ENCODE assay signal across 19 mouse cellular contexts in the genomic region with DNA sequence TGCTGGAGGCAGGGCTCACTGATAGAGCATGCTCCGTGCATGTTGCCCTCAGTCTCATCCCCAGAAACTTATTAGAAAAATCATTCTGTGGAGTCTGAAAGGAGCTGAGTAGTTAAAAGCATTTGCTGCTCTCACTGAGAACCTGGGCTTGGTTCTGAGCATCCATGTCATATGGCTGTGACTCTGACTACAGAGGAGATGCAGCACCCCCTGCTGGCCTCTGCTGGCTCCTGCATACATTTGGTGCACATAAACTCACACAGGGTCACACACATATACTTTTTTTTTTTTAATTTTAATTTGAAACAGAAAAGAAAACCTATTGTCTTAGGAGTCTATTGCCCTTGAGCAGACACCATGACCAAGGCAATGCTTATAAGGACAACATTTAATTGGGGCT. TPM values are rescaled to one million over a fixed set of nuclear protein-coding genes. Genes with fewer than 3 reads are reported as not detected.
A peak's percentile ranks its signal among the peaks of the same experiment; 100 is the strongest.
DNase-seq lines count a peak whose midpoint lies in the region; ATAC-seq and TF ChIP-seq lines count a peak whose summit lies in the region.
"Had no signal": no experiment of that assay in that cellular context is flagged by ENCODE, and none has a peak within 500 bp of the region (broad histone marks: within the 10 kb centered on the region; RNA-seq: fewer than 3 reads in every experiment).

No protein-coding gene starts in this region.

- no peaks in the 10 kb centered on the region for H3K36me3 ChIP-seq in liver, embryonic 14.5 days (replicated peaks; ENCODE audit: control insufficient read depth, insufficient read depth, low read depth)
- no peaks in the 10 kb centered on the region for H3K36me3 ChIP-seq in liver, embryonic 12.5 days
- H3K36me3 ChIP-seq: embryonic facial prominence, embryonic 12.5 days; heart, embryonic 12.5 days; hindbrain, embryonic 15.5 days had no signal

- DNase-seq in heart, adult 11 months: peak; percentile 49
- DNase-seq in heart, postnatal 14 days: no peak
- no peak for DNase-seq in liver, embryonic 14.5 days (ENCODE audit: low read depth in 3 of 3, low spot score in 3 of 3)
- peak; percentile 39 for DNase-seq in R1 (ENCODE audit: low read depth, low spot score)
- DNase-seq in urinary bladder, adult 18-20 months (ENCODE audit: low spot score in 2 of 2): no peak
- DNase-seq: adrenal gland, adult 2 months; adrenal gland, postnatal 25 days; B cell, adult 2 months; cerebellum, adult 2 months; cerebellum, postnatal 25 days; gastrocnemius, postnatal 10 days; heart, postnatal 36 days had no signal

- peak; percentile 17; the same call in 1 of the 2 replicates for TF ChIP-seq CTCF in liver, embryonic 14.5 days (IDR thresholded peaks at IDR 0.05; ENCODE audit: low read depth)

- 77% methylated on average over 1 of the region's 1 CpGs for WGBS in liver, embryonic 14.5 days (ENCODE audit: insufficient replicate concordance)
- 67% methylated on average over 1 of the region's 1 CpGs for WGBS in liver, embryonic 12.5 days (ENCODE audit: insufficient replicate concordance)

- H3K4me2 ChIP-seq in liver, embryonic 14.5 days (ENCODE audit: low read depth): no peak overlapping the region
- H3K4me2 ChIP-seq in liver, embryonic 12.5 days: no peak overlapping the region
- H3K4me2 ChIP-seq: embryonic facial prominence, embryonic 12.5 days; heart, embryonic 12.5 days; hindbrain, embryonic 15.5 days had no signal

- no peaks in the 10 kb centered on the region for H3K9me3 ChIP-seq in liver, embryonic 14.5 days (ENCODE audit: control insufficient read depth, low read length)
- H3K9me3 ChIP-seq in liver, embryonic 12.5 days (replicated peaks): 0 out of 2 replicates have a peak, but pooled peaks cover 5% of the 10 kb centered on the region
- H3K9me3 ChIP-seq: embryonic facial prominence, embryonic 12.5 days; hindbrain, embryonic 15.5 days had no signal

- H3K27me3 ChIP-seq in liver, embryonic 14.5 days (ENCODE audit: control insufficient read depth, insufficient read depth, low read length): no peaks in the 10 kb centered on the region
- H3K27me3 ChIP-seq in liver, embryonic 12.5 days (replicated peaks): no peaks in the 10 kb centered on the region
- H3K27me3 ChIP-seq: embryonic facial prominence, embryonic 12.5 days; heart, embryonic 12.5 days; hindbrain, embryonic 15.5 days had no signal

- ATAC-seq in liver, embryonic 14.5 days (ENCODE audit: insufficient read depth): no peak
- ATAC-seq in liver, embryonic 12.5 days: no peak
- ATAC-seq in activated CD4-positive, CD25-positive, alpha-beta regulatory T cell, adult 4 months: no peak
- ATAC-seq: CD4-positive, CD25-positive, alpha-beta regulatory T cell, adult 4 months; forebrain, embryonic 16.5 days had no signal

- no peak overlapping the region for H3K4me3 ChIP-seq in liver, embryonic 14.5 days (ENCODE audit: insufficient read depth in 1 of 2, low read depth in 2 of 2, low read length in 2 of 2)
- H3K4me3 ChIP-seq in liver, embryonic 12.5 days: no peak overlapping the region
- H3K4me3 ChIP-seq: embryonic facial prominence, embryonic 12.5 days; heart, embryonic 12.5 days; hindbrain, embryonic 15.5 days had no signal

- H3K4me1 ChIP-seq in liver, embryonic 14.5 days (replicated peaks; ENCODE audit: control insufficient read depth in 2 of 2, insufficient read depth in 2 of 2, low read length in 1 of 2): no peaks in the 10 kb centered on the region
- no peaks in the 10 kb centered on the region for H3K4me1 ChIP-seq in liver, embryonic 12.5 days
- H3K4me1 ChIP-seq: embryonic facial prominence, embryonic 12.5 days; heart, embryonic 12.5 days; hindbrain, embryonic 15.5 days had no signal

- no peak overlapping the region for H3K27ac ChIP-seq in liver, embryonic 14.5 days
- H3K27ac ChIP-seq in liver, embryonic 12.5 days: no peak overlapping the region
- H3K27ac ChIP-seq: embryonic facial prominence, embryonic 12.5 days; hindbrain, embryonic 15.5 days had no signal

- intact Hi-C loops in heart, postnatal 14 days (cut with DNase I): no loop called here

- no peak for TF ChIP-seq EP300 in liver, embryonic 14.5 days (IDR thresholded peaks at IDR 0.05; ENCODE audit: low read depth)

- no peak overlapping the region for H3K9ac ChIP-seq in liver, embryonic 14.5 days (replicated peaks)
- no peak overlapping the region for H3K9ac ChIP-seq in liver, embryonic 12.5 days
- H3K9ac ChIP-seq: embryonic facial prominence, embryonic 12.5 days; heart, embryonic 12.5 days; hindbrain, embryonic 15.5 days had no signal

RNA-seq across cellular contexts. Expression of gene Rhobtb1, which starts 28.1 kb away (rescaled TPM):
- total RNA-seq in heart, postnatal 14 days (2021): 100 to 1,000 TPM; 136 TPM
- 2.1 and 2.5 TPM in 2 replicates for polyA plus RNA-seq in liver, embryonic 14.5 days (2012; rRNA removed)
- 7.1 and 9.0 TPM in 2 replicates for polyA plus RNA-seq in liver, embryonic 14.5 days (2014; fragmentation: Nextera tagmentation; extraction: Ambion mirVana)
- polyA plus RNA-seq in liver, embryonic 12.5 days (2016; fragmentation: Nextera tagmentation; extraction: Ambion mirVana): 8.8 and 9.0 TPM in 2 replicates
- not detected for polyA plus RNA-seq in activated CD4-positive, CD25-positive, alpha-beta regulatory T cell, adult 4 months (2017; shearing (Covaris generic))
- polyA plus RNA-seq: CD4-positive, CD25-positive, alpha-beta regulatory T cell, adult 4 months had no signal

RNA-seq across cellular contexts. Expression of gene A930033H14Rik, which starts 33.6 kb away (rescaled TPM):
- total RNA-seq in heart, postnatal 14 days (2021): 1 to 10 TPM; 2.4 to 2.8 TPM
- 0.32 and 0.51 TPM in 2 replicates for polyA plus RNA-seq in liver, embryonic 14.5 days (2012; rRNA removed)
- 0.18 and 0.19 TPM in 2 replicates for polyA plus RNA-seq in liver, embryonic 14.5 days (2014; fragmentation: Nextera tagmentation; extraction: Ambion mirVana)
- 0.81 TPM in 2 replicates for polyA plus RNA-seq in liver, embryonic 12.5 days (2016; fragmentation: Nextera tagmentation; extraction: Ambion mirVana)
- not detected for polyA plus RNA-seq in activated CD4-positive, CD25-positive, alpha-beta regulatory T cell, adult 4 months (2017; shearing (Covaris generic))
- polyA plus RNA-seq: CD4-positive, CD25-positive, alpha-beta regulatory T cell, adult 4 months had no signal

Comparison
In these comparisons a context has a peak if more than half of its experiments do, and no peak if none do; other contexts are left out.
1. DNase-seq: peak in heart, adult 11 months (single experiment) and R1 (single experiment); none in heart, postnatal 14 days (0 of 2), liver, embryonic 14.5 days (0 of 3) and urinary bladder, adult 18-20 months (0 of 2).